Mouse (Mus musculus): ENCODE measurements at regions not wholly inside any gene's neighbourhood (a gene's known extent, or its start where the extent isn't known, plus 50 kb on each side); places are given as distances from the start of the nearest gene placed in this dataset.

GRCm38 (mm10) chr11:55772538-55772937 is 164.5 kb upstream of the Glra1 start:
- DNase-seq, result no peak

GRCm38 (mm10) chr11:55772107-55772506 is 164.1 kb upstream of the Glra1 start:
- DNase-seq, result no peak

GRCm38 (mm10) chr11:55764846-55765245 is 156.8 kb upstream of the Glra1 start:
- DNase-seq, result no peak
